Mouse (Mus musculus) kidney, adult 2 months (tissue): Measurements from ENCODE around the gene Mast3.

Experiments used
- CTCF ChIP-seq: fragments of 200-500 bp; conservative IDR thresholded peaks from 2 replicates; pipeline ENCODE4 v1.5.1; 2011; ENCODE audit warnings: low read depth, mild to moderate bottlenecking, control low read depth, low read length, moderate library complexity, mixed read lengths; ENCODE audit not compliant: insufficient read depth, insufficient read length
- POLR2A ChIP-seq: fragments of 200-500 bp; IDR thresholded peaks from one replicate; pipeline ENCODE4 v1.6.1; 2011; ENCODE audit warnings: low read depth, low read length, control low read depth

DNA sequence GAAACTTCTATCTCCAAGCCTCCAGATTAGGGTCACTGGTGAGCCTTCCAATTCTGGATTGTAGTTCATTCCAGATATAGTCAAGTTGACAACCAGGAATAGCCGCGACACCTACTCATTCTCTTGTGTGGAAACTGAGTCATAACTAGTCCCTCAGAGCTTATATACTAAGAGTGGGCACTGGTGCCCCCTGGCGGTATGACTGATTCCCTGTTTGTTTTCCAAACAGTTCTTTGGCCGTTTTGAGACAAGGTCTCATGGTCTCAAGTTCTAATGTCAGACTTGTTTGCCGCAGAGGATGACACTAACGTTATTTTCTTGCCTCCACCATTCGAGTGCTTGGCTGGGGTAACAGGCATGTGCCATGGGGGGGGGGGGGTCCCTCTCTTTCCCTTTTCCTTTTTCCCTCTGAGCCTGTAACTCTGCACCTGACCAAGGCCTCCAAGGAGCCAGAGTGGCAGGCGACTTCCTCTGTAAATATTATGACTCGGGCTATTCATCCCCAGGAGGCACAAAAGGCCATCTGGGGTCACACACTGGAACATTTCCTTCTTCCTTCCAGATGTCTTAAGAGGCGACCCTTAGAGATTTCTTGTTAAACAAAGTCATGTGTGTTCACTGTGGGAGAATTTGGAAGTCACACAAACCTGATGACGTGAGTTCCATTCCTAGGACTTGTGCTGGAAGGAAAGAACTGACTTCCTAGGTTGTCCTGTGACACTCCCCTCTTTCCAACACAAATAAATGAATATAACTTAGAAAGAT, 52.7 kb downstream of the Mast3 start:
- TF ChIP-seq POLR2A = no peak
- peak; percentile 68 for TF ChIP-seq CTCF
